Mouse (Mus musculus) kidney, postnatal 25 days (tissue): Measurements from ENCODE around the gene Nav2.

Source experiments
- DNase-seq, 2 experiments: peaks; one replicate each; pipeline ENCODE4 v3.0.0; 2021; ENCODE audit warnings: mixed read lengths in 2 of 2

Gene Nav2

DNA sequence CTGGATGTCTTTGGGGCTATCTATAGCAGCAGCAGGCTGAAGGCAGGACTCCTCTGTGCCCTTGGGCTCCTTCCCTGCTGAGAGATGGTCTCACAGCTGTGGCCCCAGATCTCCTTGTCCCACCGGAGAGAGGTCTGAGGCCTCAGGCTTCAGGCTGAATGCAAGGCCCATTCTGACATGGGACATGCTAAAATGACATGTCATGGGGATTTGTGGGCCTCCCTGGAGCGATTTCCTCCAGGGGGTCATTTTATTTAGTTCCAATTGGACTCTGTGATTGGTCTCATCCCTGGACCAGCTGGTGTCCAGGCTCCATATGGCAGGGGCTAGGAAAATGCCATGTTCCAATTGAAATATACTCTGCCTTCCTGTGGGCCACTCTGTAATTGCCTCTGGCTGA, 197.0 kb downstream of the Nav2 start:
- DNase-seq, result no peak

DNA sequence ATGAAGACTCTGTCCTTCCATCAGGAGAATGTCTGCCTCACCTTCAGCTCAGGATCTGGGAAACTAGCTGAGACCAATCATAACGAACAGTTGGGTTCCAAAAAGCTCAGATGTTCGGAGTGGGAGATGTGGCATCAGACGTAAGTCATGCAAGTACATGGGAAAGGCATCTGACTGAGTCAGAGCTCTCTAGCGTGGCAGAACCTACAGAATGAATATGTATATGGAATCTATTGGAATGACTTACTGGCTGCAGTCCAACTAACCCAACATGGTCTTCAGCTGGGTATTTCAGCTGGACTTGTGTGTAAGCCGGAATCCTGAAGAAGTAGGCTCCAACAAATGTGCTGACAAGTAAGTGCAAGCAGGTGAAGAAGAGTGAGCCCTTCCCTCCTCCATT, 199.6 kb downstream of the Nav2 start:
- no peak for DNase-seq

- no peak for DNase-seq
Observed at GRCm38 (mm10) chr7:49119016-49119415, 210.5 kb downstream of the Nav2 start.

DNA sequence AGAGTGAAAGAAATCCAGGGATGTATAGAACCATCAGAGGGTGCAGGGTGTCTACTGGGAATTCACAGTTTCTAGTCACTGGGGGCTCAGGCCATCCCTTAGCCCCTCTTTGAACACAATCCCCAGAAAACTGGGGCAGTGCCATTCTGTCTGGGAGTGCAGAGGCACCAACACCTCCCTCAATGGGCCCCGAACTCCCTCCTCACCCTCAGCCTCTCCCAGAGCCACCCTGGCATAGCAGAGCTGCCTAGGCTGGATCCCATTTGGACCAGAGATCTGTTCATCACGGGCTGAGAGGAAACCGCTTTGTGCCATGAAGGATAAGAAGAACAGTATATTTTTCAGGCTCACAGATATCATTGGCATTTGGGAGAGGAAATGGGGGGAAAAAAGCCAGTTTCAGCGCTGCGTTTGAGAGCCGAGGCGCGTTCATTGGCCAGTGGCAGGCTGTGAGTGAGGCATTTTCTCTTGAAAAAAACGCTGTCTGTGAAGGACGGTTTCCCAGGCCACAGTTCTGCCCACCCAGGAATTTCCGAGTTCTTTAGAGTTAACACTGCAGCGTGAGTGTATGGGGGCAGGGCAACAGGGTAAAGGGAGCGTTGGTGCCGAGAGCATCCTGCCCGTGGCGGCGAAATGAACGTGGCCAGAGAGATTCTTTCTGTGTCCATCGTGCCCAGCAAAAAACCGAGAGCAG, 211.4 kb downstream of the Nav2 start:
- no peak for DNase-seq

DNA sequence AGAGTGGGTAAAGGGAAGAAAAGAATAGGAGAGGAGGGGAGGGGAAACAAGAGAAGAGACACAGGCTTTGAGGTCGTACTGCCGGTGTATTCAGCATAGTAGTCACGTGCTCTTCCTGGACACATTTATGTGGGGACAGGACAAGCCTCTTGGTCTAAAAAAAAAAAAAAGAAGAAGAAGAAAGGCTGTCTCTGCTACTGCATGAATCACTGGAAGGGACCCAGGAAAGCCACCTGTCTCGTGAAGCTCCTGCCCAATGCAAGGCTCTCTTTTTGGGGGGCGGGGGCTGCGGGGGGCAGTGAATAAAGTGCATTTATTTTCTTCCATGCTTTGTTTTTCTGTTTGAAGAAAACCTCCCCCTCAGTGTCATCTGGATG, 212.0 kb downstream of the Nav2 start:
- DNase-seq, result no peak

- DNase-seq, result peak; percentile 86 to 90
Observed at GRCm38 (mm10) chr7:49120935-49121691, 212.6 kb downstream of the Nav2 start.

- DNase-seq, result no peak
Observed at GRCm38 (mm10) chr7:49122498-49122897, 214.0 kb downstream of the Nav2 start.

GRCm38 (mm10) chr7:49125545-49125944, 217.0 kb downstream of the Nav2 start:
- DNase-seq, result peak in 1 of 2 experiments; percentile 60

DNA sequence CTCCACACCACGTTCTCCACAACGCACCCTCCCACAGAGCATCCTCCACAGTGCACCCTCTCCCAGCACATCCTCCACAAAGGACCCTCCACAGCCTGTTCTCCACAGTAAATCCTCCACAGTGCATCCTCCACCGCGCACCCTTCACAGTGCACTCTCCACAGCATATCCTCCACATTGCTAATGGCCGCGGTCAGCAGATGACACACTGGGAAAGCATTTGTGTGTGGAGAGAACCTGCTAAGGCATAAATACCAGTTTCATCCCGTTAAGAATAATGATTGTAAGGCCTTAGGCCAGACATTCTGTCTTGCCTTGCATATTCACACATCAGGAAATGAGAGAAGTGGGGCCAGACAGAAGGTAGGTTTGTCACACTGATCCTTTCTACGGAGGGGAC, 219.7 kb downstream of the Nav2 start:
- DNase-seq, result no peak

DNA sequence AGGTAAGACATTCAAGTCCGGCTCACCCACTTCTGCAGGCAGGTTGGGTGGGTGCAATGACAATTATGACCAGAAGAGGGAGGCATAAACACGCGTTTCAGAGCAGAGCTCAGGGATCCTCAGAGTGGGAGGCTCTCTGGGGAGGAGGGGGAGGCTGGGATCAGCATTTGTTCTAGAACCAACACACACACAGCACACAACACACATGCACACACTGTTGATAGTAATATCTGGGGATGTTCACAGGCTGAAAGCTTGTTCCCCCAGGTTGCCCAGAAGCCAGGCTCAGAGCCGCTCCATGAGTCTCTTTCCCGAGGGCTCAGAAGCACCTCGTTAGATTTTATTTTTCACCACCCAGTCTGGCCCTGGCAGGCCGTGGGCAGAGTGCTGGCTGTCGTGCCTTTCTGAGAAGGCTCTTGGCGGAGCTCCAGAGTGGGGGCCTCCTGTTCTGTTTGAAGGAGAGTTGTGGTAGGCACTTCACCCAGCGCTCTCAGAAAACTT, 224.4 kb downstream of the Nav2 start:
- DNase-seq, result peak; percentile 70 to 84

DNA sequence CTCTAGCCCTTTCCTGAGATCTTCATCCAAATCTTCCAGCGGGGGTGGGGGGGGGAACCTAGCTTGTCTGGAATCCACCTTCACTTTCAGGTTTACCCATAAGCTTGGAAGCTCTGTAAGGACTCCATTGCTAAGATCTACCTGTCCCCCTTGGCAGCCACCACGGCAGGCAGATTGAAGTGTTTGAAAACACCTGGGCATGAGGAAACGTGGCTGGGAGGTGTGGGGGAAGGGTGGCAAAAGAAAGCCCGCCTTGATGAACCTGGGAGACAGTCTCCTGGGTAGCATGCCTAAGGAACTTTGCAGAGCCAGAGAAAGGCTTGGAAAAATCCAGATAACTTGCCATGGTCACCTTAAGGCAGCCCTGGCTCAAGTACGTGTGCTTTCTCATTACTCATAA, 225.9 kb downstream of the Nav2 start:
- DNase-seq, result no peak

GRCm38 (mm10) chr7:49139762-49140161, 231.2 kb downstream of the Nav2 start:
- DNase-seq, result no peak

GRCm38 (mm10) chr7:49143966-49144365, 235.4 kb downstream of the Nav2 start:
- DNase-seq, result no peak

GRCm38 (mm10) chr7:49145749-49146670, 237.5 kb downstream of the Nav2 start:
- DNase-seq, result peak; percentile 25 to 75

GRCm38 (mm10) chr7:49152297-49152696, 243.8 kb downstream of the Nav2 start:
- DNase-seq, result no peak

- DNase-seq, result no peak
Observed at GRCm38 (mm10) chr7:49152713-49153112, 244.2 kb downstream of the Nav2 start.

GRCm38 (mm10) chr7:49158641-49159381, 250.3 kb downstream of the Nav2 start:
- DNase-seq, result peak; percentile 15 to 55

- DNase-seq, result no peak
Observed at GRCm38 (mm10) chr7:49159646-49160555, 251.4 kb downstream of the Nav2 start.

DNA sequence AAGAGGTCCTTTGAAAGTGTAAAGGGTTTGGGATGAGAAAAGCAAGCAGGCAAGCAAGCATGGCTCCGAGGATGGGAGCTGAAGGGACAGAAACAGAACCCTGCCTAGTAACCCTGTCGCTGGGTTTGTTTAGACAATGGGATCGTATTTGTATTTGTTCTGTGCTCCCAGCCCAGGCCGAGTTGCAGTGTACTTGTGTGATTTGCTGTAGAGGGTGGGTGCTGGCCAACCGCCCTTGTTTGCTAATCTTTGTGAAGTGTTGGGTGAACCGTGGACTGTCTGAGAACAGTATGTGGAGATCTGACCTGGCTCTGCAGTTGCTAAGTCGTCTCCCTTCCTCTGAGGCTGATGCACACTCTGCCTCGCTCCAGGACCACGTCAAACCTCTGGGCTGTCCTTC, 253.6 kb downstream of the Nav2 start:
- DNase-seq, result no peak

GRCm38 (mm10) chr7:49163789-49164188, 255.3 kb downstream of the Nav2 start:
- DNase-seq, result peak; percentile 11 to 49

GRCm38 (mm10) chr7:49164868-49165267, 256.4 kb downstream of the Nav2 start:
- DNase-seq, result no peak
